Mouse (Mus musculus): Measurements from ENCODE around the gene Col5a1.

DNA sequence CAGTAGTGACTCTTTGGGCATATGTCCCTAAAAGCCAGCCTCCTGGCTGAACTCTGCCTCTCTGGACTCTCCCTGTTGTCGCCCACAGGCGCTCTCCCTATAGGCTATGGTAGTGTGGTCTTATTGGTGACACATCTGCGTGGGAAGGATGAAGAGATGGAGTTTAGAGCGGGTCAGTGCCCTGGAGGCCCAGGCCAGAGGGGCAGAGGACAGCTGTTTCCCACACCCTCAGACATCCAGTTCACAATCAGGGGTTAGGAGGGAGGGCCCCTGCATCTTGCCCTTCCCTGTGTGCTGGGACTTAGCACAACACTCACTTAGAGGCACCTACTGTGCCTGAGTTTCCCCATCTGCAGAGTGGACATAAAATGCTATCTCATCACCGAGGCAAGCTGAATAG, 8.8 kb downstream of the Col5a1 start:
- TF ChIP-seq POLR2A (IDR thresholded peaks at IDR 0.05; ENCODE audit: low read depth, low read length) = no peak
- no peak for TF ChIP-seq CTCF (IDR thresholded peaks at IDR 0.05; ENCODE audit: extremely low read depth, insufficient read length, insufficient replicate concordance, low read depth, low read length)

All from small intestine, adult 2 months (tissue).